Mouse (Mus musculus): ENCODE measurements around the gene Ppp1r13b. TPM values are rescaled to one million over a fixed set of nuclear protein-coding genes. Genes with fewer than 3 reads are reported as not detected.

The Ppp1r13b gene
- polyA plus RNA-seq, 1 experiment from 2014 or later, result 12.5 TPM

- H3K4me3 ChIP-seq, result no peak overlapping the region
- no peaks in the 10 kb centered on the region for H3K36me3 ChIP-seq
- ATAC-seq (ENCODE audit: extremely low read depth, insufficient number of reproducible peaks, low FRiP score, low TSS enrichment), result no peak
- no peaks in the 10 kb centered on the region for H3K9me3 ChIP-seq
- H3K4me2 ChIP-seq, result peak overlapping the region; percentile 16; the same call in 1 of the 2 replicates
- H3K27me3 ChIP-seq (replicated peaks), result no peaks in the 10 kb centered on the region
- peaks cover 58% of the 10 kb centered on the region for H3K4me1 ChIP-seq
- 38% methylated on average over 24 of the region's 24 CpGs for WGBS
- H3K9ac ChIP-seq, result no peak overlapping the region; the same call in 1 of the 2 replicates
- peak overlapping the region; percentile 76 for H3K27ac ChIP-seq (replicated peaks)
Observed at GRCm38 (mm10) chr12:111936706-111937550, 29.0 kb upstream of the Ppp1r13b start.

- peaks cover 57% of the 10 kb centered on the region for H3K4me1 ChIP-seq
- H3K9ac ChIP-seq, result no peak overlapping the region
- 65% methylated on average over 2 of the region's 2 CpGs for WGBS
- no peaks in the 10 kb centered on the region for H3K9me3 ChIP-seq
- no peak overlapping the region for H3K4me2 ChIP-seq
- H3K4me3 ChIP-seq, result no peak overlapping the region
- H3K36me3 ChIP-seq, result no peaks in the 10 kb centered on the region
- H3K27ac ChIP-seq (replicated peaks), result no peak overlapping the region
- ATAC-seq (ENCODE audit: extremely low read depth, insufficient number of reproducible peaks, low FRiP score, low TSS enrichment), result no peak
- no peaks in the 10 kb centered on the region for H3K27me3 ChIP-seq (replicated peaks)
Observed at GRCm38 (mm10) chr12:111933971-111934370, 26.1 kb upstream of the Ppp1r13b start.

- H3K9me3 ChIP-seq, result no peaks in the 10 kb centered on the region
- 0 out of 2 replicates have a peak, but pooled peaks have one; percentile 39 for ATAC-seq (ENCODE audit: extremely low read depth, insufficient number of reproducible peaks, low FRiP score, low TSS enrichment)
- peaks cover 50% of the 10 kb centered on the region for H3K4me1 ChIP-seq
- H3K36me3 ChIP-seq, result no peaks in the 10 kb centered on the region
- H3K27ac ChIP-seq (replicated peaks), result peak overlapping the region; percentile 43
- H3K27me3 ChIP-seq (replicated peaks), result no peaks in the 10 kb centered on the region
- H3K4me2 ChIP-seq, result no peak overlapping the region
- H3K4me3 ChIP-seq, result no peak overlapping the region
- peak overlapping the region; percentile 16; the same call in 1 of the 2 replicates for H3K9ac ChIP-seq
- WGBS, result 53% methylated on average over 11 of the region's 11 CpGs
Observed at GRCm38 (mm10) chr12:111933032-111933704, 25.3 kb upstream of the Ppp1r13b start.

GRCm38 (mm10) chr12:111932513-111932912 is 24.6 kb upstream of the Ppp1r13b start:
- Histone ChIP-seq H3K27me3 (replicated peaks) (no peaks in the 10 kb centered on the region), H3K4me1 (peaks cover 50% of the 10 kb centered on the region), H3K9me3 (no peaks in the 10 kb centered on the region), H3K36me3 (no peaks in the 10 kb centered on the region), H3K4me2 (no peak overlapping the region), H3K4me3 (no peak overlapping the region), H3K27ac (replicated peaks) (peak overlapping the region; percentile 43), H3K9ac (no peak overlapping the region)
- no peak for ATAC-seq (ENCODE audit: extremely low read depth, insufficient number of reproducible peaks, low FRiP score, low TSS enrichment)
- 54% methylated on average over 3 of the region's 3 CpGs for WGBS

GRCm38 (mm10) chr12:111931411-111932025 is 23.6 kb upstream of the Ppp1r13b start:
- WGBS, result 83% methylated on average over 8 of the region's 9 CpGs
- H3K36me3 ChIP-seq, result no peaks in the 10 kb centered on the region
- peaks cover 49% of the 10 kb centered on the region for H3K4me1 ChIP-seq
- ATAC-seq (ENCODE audit: extremely low read depth, insufficient number of reproducible peaks, low FRiP score, low TSS enrichment), result no peak
- H3K9ac ChIP-seq, result no peak overlapping the region
- H3K4me3 ChIP-seq, result no peak overlapping the region
- H3K4me2 ChIP-seq, result no peak overlapping the region
- no peaks in the 10 kb centered on the region for H3K27me3 ChIP-seq (replicated peaks)
- no peaks in the 10 kb centered on the region for H3K9me3 ChIP-seq
- no peak overlapping the region for H3K27ac ChIP-seq (replicated peaks)

GRCm38 (mm10) chr12:111928411-111928966 is 20.6 kb upstream of the Ppp1r13b start:
- H3K9me3 ChIP-seq, result no peaks in the 10 kb centered on the region
- no peaks in the 10 kb centered on the region for H3K27me3 ChIP-seq (replicated peaks)
- ATAC-seq (ENCODE audit: extremely low read depth, insufficient number of reproducible peaks, low FRiP score, low TSS enrichment), result no peak
- no peak overlapping the region for H3K4me3 ChIP-seq
- H3K9ac ChIP-seq, result no peak overlapping the region
- H3K4me1 ChIP-seq, result peaks cover 38% of the 10 kb centered on the region
- no peaks in the 10 kb centered on the region for H3K36me3 ChIP-seq
- H3K4me2 ChIP-seq, result no peak overlapping the region
- no peak overlapping the region for H3K27ac ChIP-seq (replicated peaks)
- 73% methylated on average over 18 of the region's 18 CpGs for WGBS

- H3K27ac ChIP-seq (replicated peaks), result peak overlapping the region; percentile 1; the same call in 1 of the 2 replicates
- no peak for ATAC-seq (ENCODE audit: extremely low read depth, insufficient number of reproducible peaks, low FRiP score, low TSS enrichment)
- no peak overlapping the region for H3K4me2 ChIP-seq
- H3K27me3 ChIP-seq (replicated peaks), result no peaks in the 10 kb centered on the region
- no peaks in the 10 kb centered on the region for H3K36me3 ChIP-seq
- WGBS, result 56% methylated on average over 1 of the region's 1 CpGs
- H3K9ac ChIP-seq, result 0 out of 2 replicates have a peak overlapping the region, but pooled peaks have one; percentile 0
- no peaks in the 10 kb centered on the region for H3K9me3 ChIP-seq
- no peak overlapping the region for H3K4me3 ChIP-seq
- peaks cover 26% of the 10 kb centered on the region for H3K4me1 ChIP-seq
Observed at GRCm38 (mm10) chr12:111927338-111927737, 19.4 kb upstream of the Ppp1r13b start.

- Histone ChIP-seq H3K36me3 (no peaks in the 10 kb centered on the region), H3K4me1 (peaks cover 33% of the 10 kb centered on the region), H3K27ac (replicated peaks) (no peak overlapping the region), H3K4me2 (no peak overlapping the region), H3K9me3 (no peaks in the 10 kb centered on the region), H3K9ac (no peak overlapping the region), H3K4me3 (no peak overlapping the region), H3K27me3 (replicated peaks) (0 out of 2 replicates have a peak, but pooled peaks cover 4% of the 10 kb centered on the region)
- WGBS, result 79% methylated on average over 6 of the region's 6 CpGs
- ATAC-seq (ENCODE audit: extremely low read depth, insufficient number of reproducible peaks, low FRiP score, low TSS enrichment), result no peak
Observed at GRCm38 (mm10) chr12:111923117-111923516, 15.2 kb upstream of the Ppp1r13b start.

- H3K27me3 ChIP-seq (replicated peaks), result 0 out of 2 replicates have a peak, but pooled peaks cover 8% of the 10 kb centered on the region
- H3K36me3 ChIP-seq, result no peaks in the 10 kb centered on the region
- H3K27ac ChIP-seq (replicated peaks), result peak overlapping the region; percentile 46; the same call in 1 of the 2 replicates
- peak overlapping the region; percentile 40 for H3K9ac ChIP-seq
- WGBS, result 18% methylated on average over 9 of the region's 9 CpGs
- H3K9me3 ChIP-seq, result no peaks in the 10 kb centered on the region
- peak overlapping the region; percentile 28; the same call in 1 of the 2 replicates for H3K4me2 ChIP-seq
- H3K4me3 ChIP-seq, result no peak overlapping the region
- no peak for ATAC-seq (ENCODE audit: extremely low read depth, insufficient number of reproducible peaks, low FRiP score, low TSS enrichment)
- peaks cover 33% of the 10 kb centered on the region for H3K4me1 ChIP-seq
Observed at GRCm38 (mm10) chr12:111920046-111920445, 12.1 kb upstream of the Ppp1r13b start.

- no peak for ATAC-seq (ENCODE audit: extremely low read depth, insufficient number of reproducible peaks, low FRiP score, low TSS enrichment)
- WGBS, result 52% methylated on average over 12 of the region's 12 CpGs
Observed at GRCm38 (mm10) chr12:111916514-111917217, 8.8 kb upstream of the Ppp1r13b start.

More at GRCm38 (mm10) chr12:111916514-111917217, 8.8 kb upstream of the Ppp1r13b start:
- Histone ChIP-seq H3K4me1 (peaks cover 39% of the 10 kb centered on the region), H3K27me3 (replicated peaks) (0 out of 2 replicates have a peak, but pooled peaks cover 8% of the 10 kb centered on the region), H3K9me3 (no peaks in the 10 kb centered on the region), H3K9ac (peak overlapping the region; percentile 61), H3K4me2 (peak overlapping the region; percentile 18), H3K27ac (replicated peaks) (peak overlapping the region; percentile 77), H3K4me3 (no peak overlapping the region), H3K36me3 (no peaks in the 10 kb centered on the region)

Measured in heart, embryonic 13.5 days (tissue).